31 mouse cellular contexts compared by ENCODE assay signal in genomic region chr1:192463732-192464131, GRCm38 (mm10).
"Had no signal": no experiment of that assay in that cellular context is flagged by ENCODE, and none has a peak within 500 bp of the region (broad histone marks: within the 10 kb centered on the region; RNA-seq: fewer than 3 reads in every experiment).

No protein-coding gene starts in this region.

- ATAC-seq: liver, embryonic 12.5 days; liver, postnatal 0 days; midbrain, embryonic 13.5 days; midbrain, embryonic 15.5 days; midbrain, embryonic 16.5 days had no signal

- DNase-seq: left cerebral cortex, postnatal 4 days; liver; liver, embryonic 13.5 days; liver, postnatal 0 days; lung, adult 18-20 months; lung, adult 2 months; lung, embryonic 14.5 days; lung, postnatal 10 days; lung, postnatal 14 days; lung, postnatal 36 days; lung, postnatal 4 days; midbrain, embryonic 14.5 days had no signal

- H3K9ac ChIP-seq: limb, embryonic 12.5 days; limb, embryonic 13.5 days; limb, embryonic 15.5 days; liver, embryonic 12.5 days; liver, embryonic 13.5 days; liver, embryonic 14.5 days; liver, embryonic 15.5 days; liver, postnatal 0 days; lung, embryonic 14.5 days; lung, embryonic 15.5 days; midbrain, embryonic 12.5 days; midbrain, embryonic 13.5 days; midbrain, embryonic 15.5 days; neural tube, embryonic 12.5 days had no signal

- H3K4me3 ChIP-seq: limb, embryonic 10.5 days; limb, embryonic 12.5 days; limb, embryonic 13.5 days; limb, embryonic 15.5 days; liver, embryonic 12.5 days; liver, embryonic 13.5 days; liver, embryonic 15.5 days; lung, embryonic 15.5 days; megakaryocyte, embryonic 14.5 days; midbrain, embryonic 10.5 days; midbrain, embryonic 12.5 days; midbrain, embryonic 13.5 days; midbrain, embryonic 15.5 days; myocyte; neural tube, embryonic 12.5 days had no signal

- H3K9me3 ChIP-seq: limb, embryonic 10.5 days; limb, embryonic 12.5 days; limb, embryonic 13.5 days; limb, embryonic 15.5 days; liver, embryonic 12.5 days; liver, embryonic 13.5 days; liver, embryonic 15.5 days; lung, embryonic 15.5 days; megakaryocyte, embryonic 14.5 days; midbrain, embryonic 10.5 days; midbrain, embryonic 12.5 days; midbrain, embryonic 13.5 days; midbrain, embryonic 15.5 days; neural tube, embryonic 12.5 days had no signal

- H3K27me3 ChIP-seq: limb, embryonic 12.5 days; limb, embryonic 13.5 days; limb, embryonic 15.5 days; liver, embryonic 12.5 days; liver, embryonic 13.5 days; liver, embryonic 15.5 days; lung, embryonic 15.5 days; megakaryocyte, embryonic 14.5 days; midbrain, embryonic 12.5 days; midbrain, embryonic 13.5 days; midbrain, embryonic 15.5 days; neural tube, embryonic 12.5 days had no signal

- H3K36me3 ChIP-seq: limb, embryonic 10.5 days; limb, embryonic 12.5 days; limb, embryonic 13.5 days; limb, embryonic 15.5 days; liver, embryonic 12.5 days; liver, embryonic 13.5 days; liver, embryonic 15.5 days; lung, embryonic 15.5 days; midbrain, embryonic 10.5 days; midbrain, embryonic 12.5 days; midbrain, embryonic 13.5 days; midbrain, embryonic 15.5 days; neural tube, embryonic 12.5 days had no signal

- H3K4me1 ChIP-seq: limb, embryonic 10.5 days; limb, embryonic 12.5 days; limb, embryonic 13.5 days; limb, embryonic 15.5 days; liver, embryonic 12.5 days; liver, embryonic 13.5 days; liver, embryonic 15.5 days; lung, embryonic 15.5 days; megakaryocyte, embryonic 14.5 days; midbrain, embryonic 10.5 days; midbrain, embryonic 12.5 days; midbrain, embryonic 13.5 days; midbrain, embryonic 15.5 days; neural tube, embryonic 12.5 days had no signal

- H3K4me2 ChIP-seq: limb, embryonic 12.5 days; limb, embryonic 13.5 days; limb, embryonic 15.5 days; liver, embryonic 11.5 days; liver, embryonic 12.5 days; liver, embryonic 13.5 days; liver, embryonic 15.5 days; lung, embryonic 14.5 days; lung, embryonic 15.5 days; midbrain, embryonic 11.5 days; midbrain, embryonic 12.5 days; midbrain, embryonic 13.5 days; midbrain, embryonic 15.5 days; neural tube, embryonic 12.5 days had no signal

- H3K27ac ChIP-seq: limb, embryonic 10.5 days; limb, embryonic 12.5 days; limb, embryonic 13.5 days; limb, embryonic 15.5 days; liver, embryonic 12.5 days; liver, embryonic 13.5 days; liver, embryonic 14.5 days; liver, embryonic 15.5 days; lung, embryonic 15.5 days; macrophage; midbrain, embryonic 10.5 days; midbrain, embryonic 12.5 days; midbrain, embryonic 13.5 days; midbrain, embryonic 15.5 days; neural tube, embryonic 12.5 days had no signal
